Mouse (Mus musculus) retina, embryonic 14.5 days (tissue): ENCODE results near the gene Sf1.

Experiments used
- DNase-seq: peaks from one replicate; pipeline ENCODE4 v3.0.0-alpha.2; 2015; ENCODE audit warnings: low spot score

Sf1 gene

DNA sequence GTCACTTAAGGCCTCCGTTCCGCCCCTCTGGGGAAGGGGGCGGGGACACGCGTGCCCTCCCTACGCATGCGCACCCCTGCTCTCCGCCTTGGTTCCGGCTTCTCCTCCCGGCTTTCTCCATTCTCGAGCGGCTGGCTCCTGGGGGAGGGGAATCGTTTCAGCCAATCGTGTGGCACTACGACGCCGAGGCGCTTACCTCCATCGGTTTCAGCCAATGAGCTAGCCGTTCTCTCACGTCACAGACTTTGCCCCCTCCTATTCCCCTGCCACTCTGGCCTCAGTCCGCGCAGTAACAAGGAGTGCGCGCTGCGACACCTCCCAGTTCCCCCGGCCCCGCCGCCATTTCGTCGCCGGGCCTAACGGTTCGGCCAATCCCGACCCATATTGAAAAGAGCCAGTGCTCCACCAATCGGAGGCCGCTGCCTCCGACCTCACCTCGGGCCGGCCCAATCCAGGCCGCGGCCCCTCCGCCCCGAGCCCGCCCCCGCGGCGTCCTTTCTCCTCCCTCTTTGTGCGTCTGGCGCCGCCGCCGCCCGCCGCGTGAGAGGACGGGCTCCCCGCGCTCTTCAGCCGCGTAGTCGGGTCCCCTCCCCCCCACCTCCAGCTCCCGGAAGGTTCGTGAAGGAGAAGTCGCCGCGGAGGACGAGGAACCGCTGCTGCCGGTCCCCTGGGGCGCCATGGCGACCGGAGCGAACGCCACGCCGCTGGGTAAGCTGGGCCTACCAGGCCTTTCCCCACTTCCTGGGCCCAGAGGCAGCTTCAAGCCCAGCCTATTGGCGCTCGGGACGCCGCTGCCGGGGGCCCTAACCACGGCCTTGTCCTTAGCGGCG lies at the start of gene Sf1:
Gene Sf1 (plus strand): TSS at position 280 of the 830 bp plus-strand sequence.
- peak; percentile 100 for DNase-seq

DNA sequence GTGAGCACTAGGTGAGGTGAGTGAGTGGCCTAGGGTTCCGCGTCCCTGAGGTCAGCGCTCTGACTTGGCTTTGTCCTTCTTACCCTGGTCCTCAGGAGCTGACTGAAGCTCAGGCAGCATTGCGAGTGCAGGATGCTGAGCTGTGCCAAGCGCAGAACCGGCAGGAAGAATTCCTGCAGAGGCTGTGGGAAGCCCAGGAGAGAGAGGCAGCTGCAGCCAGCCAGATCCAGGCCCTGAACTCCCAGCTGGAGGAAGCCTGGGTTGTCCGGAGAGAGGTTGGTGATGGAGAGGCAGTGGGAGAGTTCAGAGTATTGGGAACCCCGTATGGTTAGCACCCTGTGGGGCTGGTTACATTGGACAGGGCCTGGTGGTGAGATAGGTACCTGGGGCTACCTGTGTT lies 49.7 kb upstream of the Sf1 start:
- no peak for DNase-seq

DNA sequence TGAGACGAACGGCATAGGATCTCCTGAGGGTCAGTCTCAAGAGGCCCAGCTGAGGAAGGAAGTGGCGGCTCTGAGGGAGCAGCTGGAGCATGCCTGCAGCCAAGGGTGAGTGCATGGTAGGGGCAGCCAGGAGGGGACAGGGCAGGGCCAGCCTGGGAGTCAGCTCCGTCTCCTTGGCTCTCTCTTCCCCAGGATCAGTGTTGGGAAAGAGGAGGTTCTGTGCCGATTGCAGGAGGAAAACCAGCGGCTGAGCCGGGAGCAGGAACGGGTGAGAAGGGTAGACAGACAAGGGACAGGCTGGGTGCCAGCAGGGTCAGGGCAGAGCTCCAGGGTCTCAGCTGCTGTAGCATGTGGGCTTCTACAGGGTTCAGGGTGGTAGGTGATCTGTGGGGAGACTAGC lies 49.0 kb upstream of the Sf1 start:
- DNase-seq, result no peak

DNA sequence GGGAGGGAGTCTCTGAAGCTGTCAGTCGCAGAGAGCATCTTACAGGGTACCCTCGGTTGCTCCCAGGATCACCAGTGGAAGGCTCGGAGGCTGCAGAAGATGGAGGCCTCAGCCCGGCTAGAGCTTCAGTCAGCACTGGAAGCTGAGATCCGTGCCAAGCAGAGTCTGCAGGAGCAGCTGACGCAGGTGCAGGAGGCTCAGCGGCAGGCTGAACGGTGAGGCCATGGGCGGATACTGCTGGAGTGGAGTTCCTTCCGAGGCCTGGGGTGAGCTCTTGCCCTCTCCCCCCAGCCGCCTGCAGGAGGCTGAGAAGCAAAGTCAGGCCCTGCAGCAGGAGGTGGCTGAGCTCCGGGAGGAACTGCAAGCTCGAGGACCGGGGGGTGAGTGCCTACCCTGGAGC lies 47.9 kb upstream of the Sf1 start:
- no peak for DNase-seq

DNA sequence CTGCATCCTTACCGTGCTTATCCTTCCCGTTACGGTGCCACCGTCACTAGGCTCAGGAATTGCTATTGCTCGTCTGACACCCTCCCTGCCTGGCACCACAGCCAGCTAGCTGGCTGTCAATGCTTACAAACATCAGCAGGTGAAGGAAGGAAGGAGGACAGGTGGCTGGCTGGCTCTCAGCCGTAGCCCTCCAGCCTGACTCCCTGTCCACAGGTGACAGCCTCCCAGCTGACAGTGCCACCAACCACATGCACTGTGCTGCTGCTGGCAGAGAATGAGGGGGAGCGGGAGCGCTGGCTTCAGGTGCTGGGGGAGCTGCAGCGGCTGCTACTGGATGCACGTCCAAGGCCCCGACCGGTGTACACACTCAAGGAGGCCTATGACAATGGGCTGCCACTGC lies 45.3 kb upstream of the Sf1 start:
- no peak for DNase-seq

DNA sequence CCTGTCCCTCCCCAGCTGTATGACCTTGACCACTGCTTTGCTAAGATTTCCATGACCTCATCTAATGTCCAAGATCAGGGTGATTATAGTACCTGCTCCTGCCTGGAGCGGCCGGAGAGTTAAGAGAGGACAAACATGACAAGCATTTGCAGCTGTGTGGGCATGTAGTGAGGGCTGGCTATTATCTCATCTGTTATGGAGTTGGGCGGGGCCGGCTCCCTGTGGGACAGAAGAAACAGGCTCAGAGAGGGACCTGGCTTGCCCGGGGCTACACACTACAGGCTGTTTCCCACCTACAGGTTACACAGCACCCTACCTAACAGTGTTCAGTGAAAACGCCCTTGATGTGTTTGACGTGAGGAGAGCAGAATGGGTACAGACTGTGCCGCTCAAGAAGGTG lies 42.1 kb upstream of the Sf1 start:
- no peak for DNase-seq

DNA sequence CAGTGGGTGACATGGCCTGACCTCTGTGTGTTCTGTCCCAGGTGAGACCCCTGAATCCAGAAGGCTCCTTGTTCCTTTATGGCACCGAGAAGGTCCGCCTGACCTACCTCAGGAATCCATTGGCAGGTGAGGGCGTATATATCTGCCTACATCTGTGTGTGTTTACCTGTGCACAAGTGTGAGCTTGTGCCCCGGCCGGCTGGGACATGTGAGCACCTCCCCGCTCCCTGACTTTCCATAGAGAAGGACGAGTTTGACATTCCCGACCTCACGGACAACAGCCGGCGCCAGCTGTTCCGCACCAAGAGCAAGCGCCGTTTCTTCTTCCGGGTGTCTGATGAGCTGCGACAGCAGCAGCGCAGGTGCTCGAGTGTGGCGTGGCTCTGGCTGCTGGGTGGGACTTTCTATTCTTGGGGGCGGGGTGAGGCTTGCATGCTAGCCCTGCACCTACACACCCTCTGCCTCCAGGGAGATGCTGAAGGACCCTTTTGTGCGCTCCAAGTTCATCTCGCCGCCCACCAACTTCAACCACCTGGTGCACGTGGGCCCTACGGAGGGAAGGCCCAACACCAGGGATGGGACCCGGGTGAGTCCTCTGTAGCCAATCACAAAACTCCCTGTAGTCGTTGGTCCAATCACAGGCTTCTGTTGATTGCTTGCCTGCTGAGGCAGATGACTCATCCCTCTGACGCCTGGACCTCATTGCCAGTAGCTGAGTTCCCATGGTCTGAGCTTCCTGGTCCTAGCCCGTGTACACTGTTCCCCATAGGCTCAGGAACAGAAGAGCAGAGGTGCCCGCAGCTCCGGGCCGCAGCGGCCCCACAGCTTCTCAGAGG lies 41.5 kb upstream of the Sf1 start:
- no peak for DNase-seq

DNA sequence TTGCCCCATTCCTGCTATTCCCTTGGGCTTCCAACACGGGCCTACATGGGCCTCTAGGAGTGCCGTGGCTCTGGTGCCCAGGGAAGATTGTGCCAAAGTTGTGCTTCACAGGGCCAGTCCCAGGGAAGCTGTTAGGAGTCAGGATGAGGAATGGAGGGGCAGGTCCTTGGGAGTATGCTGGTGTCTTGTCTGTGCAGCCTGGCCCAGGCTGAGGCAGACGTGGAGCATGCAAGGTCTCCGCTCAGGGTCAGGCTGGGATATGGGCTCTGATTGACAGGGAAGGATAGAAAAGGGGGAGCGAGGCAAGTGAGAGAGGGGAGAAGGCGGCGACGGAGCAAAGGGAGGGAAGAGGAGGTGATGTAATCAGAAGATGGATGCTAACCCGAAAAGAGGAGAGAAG lies 38.7 kb upstream of the Sf1 start:
- no peak for DNase-seq

DNA sequence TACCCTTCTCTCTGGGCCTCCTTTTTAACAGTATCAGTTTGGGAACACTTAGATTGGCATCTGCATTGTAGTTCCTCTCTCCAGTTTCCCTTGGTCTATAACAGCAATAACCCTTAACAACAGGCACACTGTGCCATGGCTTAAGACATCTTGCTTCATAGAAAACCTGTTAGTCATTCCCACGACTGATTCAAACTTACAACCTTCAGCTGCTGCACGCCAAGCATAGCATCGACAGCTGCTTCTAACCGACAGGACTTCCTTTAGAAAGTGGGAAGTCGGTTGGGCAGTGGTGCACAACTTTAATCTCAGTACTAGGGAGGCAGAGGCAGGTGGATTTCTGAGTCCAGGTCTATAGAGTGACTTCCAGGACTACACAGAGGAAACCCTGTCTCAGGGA lies 32.3 kb upstream of the Sf1 start:
- no peak for DNase-seq

DNA sequence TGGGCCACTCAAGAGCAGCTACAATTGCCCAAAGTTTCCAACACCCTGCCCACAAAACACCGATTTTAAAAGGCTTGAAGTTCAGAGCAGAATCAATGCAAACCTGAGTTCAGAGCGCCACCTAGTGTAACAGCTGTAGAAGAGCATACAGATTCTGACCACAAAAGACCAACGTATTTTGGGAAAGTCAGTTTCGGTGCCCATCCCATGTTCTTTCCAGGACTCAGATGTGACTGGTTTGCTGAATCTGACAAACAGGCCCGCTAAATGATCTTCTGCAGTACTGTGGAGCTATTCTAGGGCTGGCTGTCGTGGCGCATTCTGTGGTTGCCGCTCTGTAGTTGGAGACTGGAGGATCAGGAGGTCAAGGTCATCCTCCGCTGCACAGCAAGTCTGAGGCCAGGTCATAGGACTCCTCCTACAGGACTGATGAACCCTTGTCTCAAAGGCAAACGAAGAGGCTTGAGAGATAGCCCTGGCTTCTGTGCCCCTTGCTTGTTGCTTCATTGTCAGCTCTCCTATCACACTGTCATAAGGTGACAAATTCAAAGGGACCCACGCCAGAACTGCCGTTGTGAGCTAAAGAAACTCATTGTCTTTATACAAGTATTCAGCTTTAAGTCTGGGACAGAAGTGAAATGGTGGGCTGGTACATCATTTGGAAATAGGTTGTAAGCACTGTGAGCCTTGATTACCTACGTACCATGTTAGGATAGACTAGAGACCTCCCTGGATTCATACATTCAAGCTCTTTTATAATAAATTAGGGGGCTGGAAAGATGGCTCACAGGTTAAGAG lies 31.6 kb upstream of the Sf1 start:
- peak; percentile 87 for DNase-seq

DNA sequence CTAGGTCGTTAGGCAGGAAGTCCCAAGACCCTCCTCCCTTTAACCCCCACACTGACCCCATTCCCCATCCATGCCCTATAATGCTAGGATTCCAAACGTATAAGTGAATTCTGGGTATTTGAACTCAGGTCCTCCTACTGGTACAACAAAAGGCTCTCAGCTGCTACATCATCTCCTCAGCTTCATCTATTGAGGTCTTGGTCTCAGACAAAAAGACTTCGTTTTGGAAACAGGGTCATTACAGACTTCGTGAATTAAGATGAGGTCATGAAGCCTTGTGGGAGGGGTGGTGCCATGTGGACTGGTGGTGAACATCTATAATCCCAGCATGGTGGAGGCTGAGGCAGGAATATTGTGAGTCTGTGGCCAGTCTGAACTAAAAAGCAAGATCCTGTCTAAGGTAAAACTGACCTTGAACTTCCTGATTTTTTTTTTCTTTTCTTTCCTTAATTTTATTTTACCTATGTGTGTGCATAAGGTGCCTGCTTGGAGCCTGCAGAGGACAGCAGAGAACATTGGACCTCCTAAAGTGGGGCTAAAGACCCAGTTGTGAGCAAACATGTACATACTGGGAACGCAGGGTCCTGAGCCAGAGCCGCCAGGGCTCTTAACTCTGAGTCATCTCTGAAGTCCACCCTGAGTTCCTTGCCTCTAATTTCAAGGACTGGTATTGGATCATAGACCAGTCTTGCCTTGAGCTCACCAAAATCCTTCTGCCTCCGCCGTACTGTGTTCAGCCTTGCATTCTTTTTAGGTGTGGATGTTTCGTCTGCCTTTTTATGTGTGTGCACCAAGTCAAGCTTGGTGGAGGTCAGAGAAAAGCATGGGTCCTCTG lies 29.5 kb upstream of the Sf1 start:
- no peak for DNase-seq

DNA sequence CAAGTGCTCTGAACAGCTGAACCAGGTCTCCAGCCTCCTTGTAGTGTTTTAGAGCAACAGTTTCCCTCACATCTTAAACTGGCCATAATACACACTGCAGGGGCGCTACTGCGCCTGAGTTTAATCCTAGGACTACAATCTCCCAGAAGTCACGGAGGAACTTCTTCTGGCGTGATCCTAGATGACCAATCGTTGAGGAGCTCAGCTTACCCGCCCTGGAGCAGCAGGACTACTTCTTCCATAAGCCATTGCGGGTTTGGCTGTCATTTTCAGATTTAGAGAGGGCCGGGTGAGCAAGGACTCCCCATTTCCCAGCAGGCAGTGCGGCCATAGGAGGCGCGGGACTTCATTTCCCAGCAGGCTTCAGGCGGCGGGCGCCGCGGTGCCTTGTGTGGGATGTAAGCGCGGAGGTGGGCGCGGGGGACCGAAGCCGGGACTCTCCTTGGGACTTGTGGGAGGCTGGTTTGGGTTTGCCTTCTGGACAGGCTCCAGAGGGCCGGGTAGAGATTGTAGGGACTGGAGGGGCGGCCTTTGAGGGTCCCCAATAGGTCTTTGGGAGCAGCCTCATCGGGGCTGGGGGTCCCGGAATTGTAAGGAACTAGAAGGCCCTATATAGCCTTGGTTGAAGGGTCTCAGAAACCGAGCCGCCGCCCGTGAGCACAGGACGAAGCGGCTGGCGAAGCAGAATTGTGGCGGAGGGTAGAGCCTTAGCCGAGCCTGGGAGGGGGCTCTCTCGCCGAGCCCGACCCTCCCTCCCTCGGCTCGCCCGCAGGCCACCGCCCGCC lies 28.6 kb upstream of the Sf1 start, which contains the start of gene Men1:
Gene Men1 (plus strand): TSS at position 307 of the 785 bp plus-strand sequence.
- DNase-seq, result peak; percentile 97

DNA sequence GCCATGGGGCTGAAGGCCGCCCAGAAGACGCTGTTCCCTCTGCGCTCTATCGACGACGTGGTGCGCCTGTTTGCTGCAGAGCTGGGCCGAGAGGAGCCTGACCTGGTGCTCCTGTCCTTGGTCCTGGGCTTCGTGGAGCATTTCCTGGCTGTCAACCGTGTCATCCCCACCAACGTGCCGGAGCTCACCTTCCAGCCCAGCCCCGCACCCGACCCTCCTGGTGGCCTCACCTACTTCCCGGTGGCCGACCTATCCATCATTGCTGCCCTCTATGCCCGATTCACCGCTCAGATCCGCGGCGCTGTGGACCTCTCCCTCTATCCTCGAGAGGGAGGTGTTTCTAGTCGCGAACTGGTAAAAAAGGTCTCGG lies 28.0 kb upstream of the Sf1 start:
- no peak for DNase-seq

DNA sequence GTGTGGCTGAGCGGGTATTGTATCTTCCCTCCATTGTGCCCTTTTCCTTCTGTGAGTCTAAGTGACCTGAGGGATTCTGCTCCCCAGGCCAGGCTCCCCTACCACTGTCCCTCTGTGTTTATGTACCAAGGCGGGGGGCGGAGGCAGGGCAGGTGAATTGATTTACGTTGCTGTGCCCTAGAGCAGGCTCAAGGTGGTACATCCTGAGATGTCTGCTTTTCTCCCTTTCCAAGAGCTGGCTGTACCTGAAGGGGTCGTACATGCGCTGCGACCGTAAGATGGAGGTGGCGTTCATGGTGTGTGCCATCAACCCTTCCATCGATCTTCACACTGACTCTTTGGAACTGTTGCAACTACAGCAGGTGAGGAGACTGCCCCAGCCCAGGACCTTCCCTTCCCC lies 26.6 kb upstream of the Sf1 start:
- DNase-seq, result no peak

DNA sequence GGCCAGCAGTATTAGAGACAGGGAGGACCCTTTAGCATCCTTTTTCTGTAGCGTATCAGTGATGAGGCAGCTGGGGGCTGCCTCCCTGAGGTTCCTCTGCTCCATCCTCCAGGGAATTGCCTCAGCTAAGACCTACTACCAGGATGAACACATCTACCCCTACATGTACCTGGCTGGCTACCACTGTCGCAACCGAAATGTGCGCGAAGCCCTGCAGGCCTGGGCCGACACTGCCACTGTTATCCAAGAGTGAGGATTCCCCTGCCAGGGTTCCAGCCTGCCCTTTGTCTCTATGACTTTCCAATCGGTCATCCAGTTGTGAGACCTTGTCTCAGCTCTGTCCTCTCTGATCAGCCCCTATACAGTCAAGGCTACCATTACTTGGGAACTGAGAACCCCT lies 25.3 kb upstream of the Sf1 start:
- DNase-seq, result no peak

DNA sequence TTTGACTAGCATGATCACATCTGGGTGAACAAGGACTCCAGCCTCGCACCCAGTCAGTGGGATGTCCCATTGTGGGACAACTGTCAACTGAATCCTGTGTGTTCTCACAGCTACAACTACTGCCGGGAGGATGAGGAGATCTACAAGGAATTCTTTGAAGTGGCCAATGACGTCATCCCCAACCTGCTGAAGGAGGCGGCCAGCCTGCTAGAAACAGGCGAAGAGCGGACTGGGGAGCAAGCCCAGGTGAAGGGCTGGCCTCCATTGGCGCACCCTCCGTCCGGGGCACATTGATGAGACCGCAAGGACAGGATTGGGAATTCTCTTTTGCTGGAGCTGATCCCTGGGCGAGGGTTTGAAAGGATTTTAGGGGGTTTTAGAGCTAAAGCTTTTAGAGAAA lies 24.8 kb upstream of the Sf1 start:
- DNase-seq, result no peak

DNA sequence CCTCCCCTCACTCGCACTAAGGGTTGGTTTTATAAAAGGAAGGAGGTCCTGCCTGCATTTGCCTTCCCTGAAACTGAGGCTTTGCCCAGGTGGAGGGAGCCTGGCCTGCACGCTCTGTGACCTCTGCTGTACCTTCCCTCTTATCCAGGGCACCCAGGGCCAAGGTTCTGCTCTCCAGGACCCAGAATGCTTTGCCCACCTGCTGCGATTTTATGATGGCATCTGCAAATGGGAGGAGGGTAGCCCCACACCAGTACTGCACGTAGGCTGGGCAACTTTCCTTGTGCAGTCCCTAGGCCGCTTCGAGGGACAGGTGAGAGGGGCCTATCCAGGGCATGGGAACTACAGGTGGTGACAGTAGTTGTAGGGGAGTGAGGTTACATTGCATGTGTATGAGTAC lies 24.3 kb upstream of the Sf1 start:
- DNase-seq, result no peak

DNA sequence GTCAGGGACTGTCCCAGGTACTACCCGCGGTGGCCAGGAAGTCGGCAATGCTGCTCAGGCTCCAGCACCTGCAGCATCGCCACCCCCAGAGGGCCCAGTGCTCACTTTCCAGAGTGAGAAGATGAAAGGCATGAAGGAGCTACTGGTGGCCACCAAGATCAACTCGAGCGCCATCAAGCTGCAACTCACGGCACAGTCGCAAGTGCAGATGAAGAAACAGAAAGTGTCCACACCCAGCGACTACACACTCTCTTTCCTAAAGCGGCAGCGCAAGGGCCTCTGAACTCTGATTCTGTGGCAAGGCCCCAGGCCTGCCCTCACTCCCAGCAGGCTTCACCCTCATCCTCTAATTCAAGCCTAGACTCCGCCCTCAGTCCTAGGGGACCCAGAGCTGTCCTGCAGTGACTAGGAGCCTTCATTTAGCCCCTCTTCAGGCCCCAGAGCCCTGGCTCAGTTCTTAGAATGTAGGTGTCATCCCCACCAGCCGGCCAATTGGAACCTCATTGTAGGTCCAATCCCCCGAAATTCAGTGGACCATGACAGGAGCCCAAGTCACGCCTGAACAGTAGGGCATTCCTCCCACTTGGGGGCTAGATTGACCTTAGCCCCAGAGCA lies 23.5 kb upstream of the Sf1 start:
- no peak for DNase-seq

DNA sequence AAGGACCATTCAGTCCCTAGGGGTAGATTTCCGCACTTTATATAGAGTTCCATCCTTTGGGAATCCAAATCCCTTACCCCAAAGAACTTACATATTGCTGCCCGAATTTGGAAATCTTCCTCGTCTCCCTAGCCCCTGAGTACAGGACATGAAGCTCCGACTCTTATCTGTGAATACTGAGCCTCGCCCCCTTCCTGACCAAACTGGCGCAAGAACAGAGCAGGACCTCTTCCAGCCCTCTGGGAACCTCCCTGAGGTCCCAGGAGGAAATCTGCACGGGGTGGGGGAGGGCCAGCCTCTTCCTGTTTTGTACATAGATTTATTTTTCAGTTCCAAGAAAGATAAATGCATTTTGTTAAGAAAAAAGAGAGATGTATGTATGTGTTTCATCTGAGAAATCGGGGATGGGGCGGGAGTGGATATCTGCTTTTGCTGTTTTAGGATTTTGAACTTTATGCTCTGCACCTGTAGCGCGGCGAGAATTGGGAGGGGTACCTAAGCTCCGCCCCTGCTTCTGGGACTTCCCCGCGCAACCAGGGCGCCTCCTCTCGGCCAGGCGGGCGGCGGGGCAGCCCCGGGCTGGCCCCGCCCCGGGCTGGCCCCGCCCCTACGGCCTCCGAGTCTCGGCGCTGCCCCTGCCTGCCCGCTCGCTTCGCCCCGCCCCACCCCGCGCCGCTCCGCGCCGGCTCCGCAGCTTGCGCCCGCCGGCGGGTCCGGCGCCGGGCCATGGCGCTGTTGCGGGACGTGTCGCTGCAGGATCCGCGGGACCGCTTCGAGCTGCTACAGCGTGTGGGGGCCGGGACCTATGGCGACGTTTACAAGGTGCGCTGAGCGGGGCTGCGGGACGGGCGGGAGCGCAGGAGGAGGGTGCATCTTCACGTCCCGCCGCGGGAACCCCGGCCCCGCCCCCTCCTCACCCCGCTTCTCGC lies 22.7 kb upstream of the Sf1 start, which contains the start of gene Map4k2:
Gene Map4k2 (plus strand): TSS at position 612 of the 929 bp plus-strand sequence.
- peak; percentile 81 for DNase-seq
